Comparison of ENCODE assay signal across 13 mouse cellular contexts in the genomic region with DNA sequence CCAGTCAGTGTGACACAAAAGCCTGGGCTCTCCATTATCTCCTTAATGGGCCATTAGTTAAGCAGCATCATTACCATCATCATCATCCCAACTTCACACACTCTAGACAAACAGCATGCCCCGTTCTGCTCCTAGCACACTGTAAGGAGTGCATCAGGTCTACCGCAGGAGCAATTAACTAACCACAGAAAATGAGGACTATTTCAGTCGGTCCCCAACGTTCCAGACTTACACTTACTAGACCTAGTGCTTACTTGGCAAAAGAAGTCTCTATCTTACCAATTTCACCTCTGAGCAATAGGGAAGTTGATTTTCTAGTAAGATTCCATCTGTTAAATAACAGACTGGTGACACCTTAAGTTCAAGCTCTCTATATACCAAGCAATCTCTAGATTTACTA. TPM values are rescaled to one million over a fixed set of nuclear protein-coding genes. Genes with fewer than 3 reads are reported as not detected.
A peak's percentile ranks its signal among the peaks of the same experiment; 100 is the strongest.
DNase-seq lines count a peak whose midpoint lies in the region; ATAC-seq and TF ChIP-seq lines count a peak whose summit lies in the region.
"Had no signal": no experiment of that assay in that cellular context is flagged by ENCODE, and none has a peak within 500 bp of the region (broad histone marks: within the 10 kb centered on the region; RNA-seq: fewer than 3 reads in every experiment).

No protein-coding gene starts in this region.

- no peaks in the 10 kb centered on the region for H3K9me3 ChIP-seq in MEL (replicated peaks; ENCODE audit: insufficient read depth, low read length)
- H3K9me3 ChIP-seq in hindbrain, embryonic 15.5 days = no peaks in the 10 kb centered on the region
- no peaks in the 10 kb centered on the region for H3K9me3 ChIP-seq in midbrain, embryonic 11.5 days (ENCODE audit: control insufficient read depth, low read length)

- DNase-seq in A20 (ENCODE audit: low read depth, low spot score) = peak; percentile 30
- DNase-seq in MEL (ENCODE audit: low read depth, low spot score) = peak; percentile 74
- no peak for DNase-seq in midbrain, embryonic 11.5 days (ENCODE audit: low spot score, missing footprints)
- DNase-seq in spleen, adult 18-20 months = no peak
- DNase-seq in embryo, embryonic 10 days (ENCODE audit: low spot score) = no peak
- no peak for DNase-seq in thymus, adult 18-20 months
- DNase-seq: cerebellum, postnatal 36 days; heart, adult 18-20 months; heart, postnatal 36 days; kidney, postnatal 10 days; lung, postnatal 14 days had no signal

- H3K9ac ChIP-seq in MEL (ENCODE audit: control insufficient read depth, low read depth, low read length, poor library complexity, severe bottlenecking) = peak overlapping the region; percentile 36
- H3K9ac ChIP-seq in hindbrain, embryonic 15.5 days = no peak overlapping the region
- H3K9ac ChIP-seq in midbrain, embryonic 11.5 days (ENCODE audit: low read length) = 0 out of 2 replicates have a peak overlapping the region, but pooled peaks have one; percentile 9

- no peak; a peak in 1 of 4 replicates for TF ChIP-seq POLR2A in MEL (IDR thresholded peaks at IDR 0.05; ENCODE audit: control insufficient read depth in 1 of 2, insufficient read depth in 1 of 2, low read depth in 1 of 2, low read length in 2 of 2, poor library complexity in 1 of 2)

- H3K4me1 ChIP-seq in MEL (ENCODE audit: control insufficient read depth in 1 of 2, insufficient read depth in 2 of 2, low read length in 2 of 2) = peaks cover 27 to 29% of the 10 kb centered on the region in 2 experiments
- H3K4me1 ChIP-seq in hindbrain, embryonic 15.5 days (replicated peaks) = peaks cover 32% of the 10 kb centered on the region
- H3K4me1 ChIP-seq in midbrain, embryonic 11.5 days (ENCODE audit: control insufficient read depth, insufficient read depth, low read length) = peaks cover 5% of the 10 kb centered on the region; the same call in 1 of the 2 replicates

- peaks cover 4 to 40% of the 10 kb centered on the region in 2 experiments; a peak in 3 of 4 replicates for H3K36me3 ChIP-seq in MEL (ENCODE audit: control insufficient read depth in 1 of 2, insufficient read depth in 2 of 2, low read length in 2 of 2)
- H3K36me3 ChIP-seq in hindbrain, embryonic 15.5 days = no peaks in the 10 kb centered on the region
- no peaks in the 10 kb centered on the region for H3K36me3 ChIP-seq in midbrain, embryonic 11.5 days (ENCODE audit: control insufficient read depth, insufficient read depth, low read length)

- peaks cover 43% of the 10 kb centered on the region for H3K79me2 ChIP-seq in MEL (ENCODE audit: control insufficient read depth, insufficient read depth, low read length, poor library complexity)

- no peak for TF ChIP-seq CTCF in MEL (IDR thresholded peaks at IDR 0.05 in 2 of 3, conservative IDR thresholded peaks at IDR 0.05 in 1 of 3; ENCODE audit: control insufficient read depth in 1 of 3, insufficient read depth in 1 of 3, low read depth in 2 of 3, low read length in 3 of 3, poor library complexity in 1 of 3, severe bottlenecking in 1 of 3)

- H3K27me3 ChIP-seq in MEL (ENCODE audit: control insufficient read depth in 1 of 2, insufficient read depth in 2 of 2, low read length in 2 of 2) = no peaks in the 10 kb centered on the region
- no peaks in the 10 kb centered on the region for H3K27me3 ChIP-seq in hindbrain, embryonic 15.5 days
- H3K27me3 ChIP-seq in midbrain, embryonic 11.5 days (ENCODE audit: control insufficient read depth, insufficient read depth, low read length) = no peaks in the 10 kb centered on the region

- no peak for ATAC-seq in hindbrain, embryonic 15.5 days (ENCODE audit: low FRiP score, low read depth)
- ATAC-seq in midbrain, embryonic 11.5 days (ENCODE audit: low FRiP score) = no peak
- ATAC-seq: activated CD4-positive, CD25-positive, alpha-beta regulatory T cell, adult 4 months had no signal

- peak overlapping the region; percentile 47 for H3K27ac ChIP-seq in MEL (ENCODE audit: control insufficient read depth, low read depth, low read length)
- H3K27ac ChIP-seq in hindbrain, embryonic 15.5 days (replicated peaks) = no peak overlapping the region
- H3K27ac ChIP-seq in midbrain, embryonic 11.5 days (ENCODE audit: low read depth, low read length) = no peak overlapping the region

- H3K4me2 ChIP-seq in hindbrain, embryonic 15.5 days = peak overlapping the region; percentile 90
- H3K4me2 ChIP-seq in midbrain, embryonic 11.5 days = no peak overlapping the region; the same call in 1 of the 2 replicates

- no peak for TF ChIP-seq RAD21 in MEL (IDR thresholded peaks at IDR 0.05; ENCODE audit: low read depth, low read length)

- 82% methylated on average over 4 of the region's 4 CpGs for WGBS in hindbrain, embryonic 15.5 days
- WGBS in midbrain, embryonic 11.5 days = 92% methylated on average over 4 of the region's 4 CpGs

- peak in 1 of 2 experiments; percentile 36; a peak in 2 of 4 replicates for TF ChIP-seq EP300 in MEL (IDR thresholded peaks at IDR 0.05; ENCODE audit: low read depth in 1 of 2, low read length in 2 of 2)

- peak overlapping the region; percentile 9 to 95 for H3K4me3 ChIP-seq in MEL (ENCODE audit: control insufficient read depth in 1 of 2, insufficient read depth in 1 of 2, low read depth in 2 of 2, low read length in 2 of 2)
- H3K4me3 ChIP-seq in hindbrain, embryonic 15.5 days = peak overlapping the region; percentile 61; the same call in 1 of the 2 replicates
- H3K4me3 ChIP-seq in midbrain, embryonic 11.5 days (ENCODE audit: low read depth, low read length) = no peak overlapping the region

TF ChIP-seq in MEL, 35 proteins besides CTCF, POLR2A, EP300 and RAD21:
- TF ChIP-seq ZMIZ1 (IDR thresholded peaks at IDR 0.05; ENCODE audit: low read depth, low read length) = peak; percentile 61; the same call in 1 of the 2 replicates
- no peak for TF ChIP-seq MAZ (IDR thresholded peaks at IDR 0.05; ENCODE audit: low read depth, low read length)
- TF ChIP-seq JUND (IDR thresholded peaks at IDR 0.05; ENCODE audit: low read depth, low read length) = no peak
- TF ChIP-seq ETS1 (IDR thresholded peaks at IDR 0.05; ENCODE audit: low read depth, low read length) = peak; percentile 71
- 0 out of 2 replicates have a peak, but pooled peaks have one; percentile 6 for TF ChIP-seq RCOR1 (IDR thresholded peaks at IDR 0.05; ENCODE audit: low read depth, low read length)
- no peak for TF ChIP-seq MYB (IDR thresholded peaks at IDR 0.05; ENCODE audit: low read depth, low read length)
- peak; percentile 40; the same call in 1 of the 2 replicates for TF ChIP-seq MAX (IDR thresholded peaks at IDR 0.05; ENCODE audit: low read length)
- TF ChIP-seq HCFC1 (IDR thresholded peaks at IDR 0.05; ENCODE audit: low read depth, low read length) = 0 out of 2 replicates have a peak, but pooled peaks have one; percentile 14
- 0 out of 2 replicates have a peak, but pooled peaks have one; percentile 26 for TF ChIP-seq SIN3A (IDR thresholded peaks at IDR 0.05; ENCODE audit: low read length)
- no peak for TF ChIP-seq USF2 (IDR thresholded peaks at IDR 0.05; ENCODE audit: borderline replicate concordance in 1 of 2, insufficient read depth in 1 of 2, low read depth in 1 of 2, low read length in 2 of 2)
- TF ChIP-seq POLR2AphosphoS2 (IDR thresholded peaks at IDR 0.05; ENCODE audit: low read length) = peak; percentile 73
- no peak for TF ChIP-seq POLR2AphosphoS5 (IDR thresholded peaks at IDR 0.05; ENCODE audit: borderline replicate concordance, low read depth, low read length)
- TF ChIP-seq BHLHE40 (IDR thresholded peaks at IDR 0.05; ENCODE audit: borderline replicate concordance, low read depth, low read length) = no peak
TF ChIP-seq in MEL: peak in this region for 7.

RNA-seq across cellular contexts. Expression of a gene that starts 2.3 kb away (rescaled TPM):
- 16.6 and 16.7 TPM in 2 replicates for total RNA-seq in MEL (2012; rRNA removed)
- 10 to 100 TPM in 1 of 2 experiments, not detected in 1; 14.9 TPM for polyA plus RNA-seq in MEL (2012; ENCODE audit: insufficient read depth in 1 of 2, insufficient read length in 2 of 2, low read depth in 1 of 2, low replicate concordance in 2 of 2, missing spikeins in 1 of 2)
- 49.9 and 50.9 TPM in 2 replicates for polyA plus RNA-seq in hindbrain, embryonic 15.5 days (2015; fragmentation: Nextera tagmentation; extraction: Ambion mirVana)
- 29.5 and 30.3 TPM in 2 replicates for polyA plus RNA-seq in midbrain, embryonic 11.5 days (2014; fragmentation: Nextera tagmentation; extraction: Ambion mirVana)

Comparison
In these comparisons a context has a peak if more than half of its experiments do, and no peak if none do; other contexts are left out.
1. DNase-seq: peak in A20 (single experiment) and MEL (single experiment); none in midbrain, embryonic 11.5 days (single experiment), spleen, adult 18-20 months (0 of 2), embryo, embryonic 10 days (single experiment) and thymus, adult 18-20 months (0 of 2).